Mouse (Mus musculus): ENCODE measurements around the gene Rsrp1.

Rsrp1 gene

GRCm38 (mm10) chr4:134956328-134956727 is 32.9 kb downstream of the Rsrp1 start:
- CTCF ChIA-PET, result interaction anchor here (0.7 kb wide), 1 partner anchor 511 kb away, joined by 4 read pairs; no protein-coding TSS in a partner anchor

DNA sequence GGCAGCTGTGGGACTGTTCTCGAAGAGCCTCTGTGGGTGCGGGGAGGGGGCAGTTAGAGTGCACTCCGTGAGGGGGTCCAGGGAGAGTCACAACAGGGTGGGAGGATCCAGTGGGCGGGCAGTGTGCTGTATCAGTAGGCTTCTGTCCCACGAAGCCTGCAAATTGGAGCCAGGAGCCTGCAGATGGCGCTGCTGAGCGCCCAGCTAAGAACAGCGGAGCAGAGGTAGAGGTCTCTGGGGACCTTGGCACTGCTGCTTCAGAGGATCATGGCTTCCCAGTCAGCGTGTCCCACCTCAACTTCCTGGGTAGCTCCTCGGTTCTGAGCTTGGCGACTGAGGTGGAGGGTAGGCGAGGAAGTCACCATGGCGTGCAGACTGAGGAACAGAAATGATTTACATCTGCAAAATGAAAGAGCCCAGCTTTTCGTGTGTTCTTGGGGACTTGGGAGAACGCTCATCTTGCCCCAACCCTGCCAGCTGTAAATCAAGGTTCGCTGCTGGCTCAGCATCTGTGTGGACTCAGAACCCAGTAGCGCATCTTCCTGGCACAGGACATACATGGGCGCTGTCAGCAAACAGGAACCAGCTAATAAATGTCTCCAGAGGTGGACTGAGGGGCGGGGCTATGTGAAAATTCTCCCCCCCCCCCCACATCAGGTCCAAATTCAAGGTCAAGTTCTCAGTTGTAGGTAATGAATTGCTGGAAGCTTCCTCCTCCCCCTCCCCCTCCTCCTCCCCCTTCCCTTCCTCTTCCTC is 39.8 kb downstream of the Rsrp1 start:
- CTCF ChIA-PET, result interaction anchor here (0.6 kb wide), 2 partner anchors 87 to 119 kb away, joined by 3 to 5 read pairs; no protein-coding TSS in a partner anchor

- CTCF ChIA-PET, result no interaction called here
Observed at GRCm38 (mm10) chr4:134967887-134968604, 44.7 kb downstream of the Rsrp1 start.

DNA sequence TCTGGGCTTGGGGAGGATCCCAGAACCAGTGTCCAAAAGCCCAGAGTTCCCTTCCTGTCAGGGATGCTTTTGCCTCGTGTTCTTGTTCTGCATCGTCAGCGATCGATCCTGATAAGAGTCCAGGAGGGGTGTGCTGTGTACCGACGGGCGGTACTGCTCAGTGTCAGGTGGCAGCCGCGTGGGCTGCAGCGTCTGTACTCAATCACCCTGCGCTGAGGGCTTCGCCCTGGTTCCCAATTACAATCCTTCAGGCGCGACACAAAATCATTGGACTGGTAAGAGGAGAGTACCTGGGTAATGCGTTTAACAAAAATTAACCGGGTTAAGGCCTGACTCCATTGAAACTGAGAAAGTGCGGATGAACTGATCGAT is 45.2 kb downstream of the Rsrp1 start:
- CTCF ChIA-PET, result no interaction called here

DNA sequence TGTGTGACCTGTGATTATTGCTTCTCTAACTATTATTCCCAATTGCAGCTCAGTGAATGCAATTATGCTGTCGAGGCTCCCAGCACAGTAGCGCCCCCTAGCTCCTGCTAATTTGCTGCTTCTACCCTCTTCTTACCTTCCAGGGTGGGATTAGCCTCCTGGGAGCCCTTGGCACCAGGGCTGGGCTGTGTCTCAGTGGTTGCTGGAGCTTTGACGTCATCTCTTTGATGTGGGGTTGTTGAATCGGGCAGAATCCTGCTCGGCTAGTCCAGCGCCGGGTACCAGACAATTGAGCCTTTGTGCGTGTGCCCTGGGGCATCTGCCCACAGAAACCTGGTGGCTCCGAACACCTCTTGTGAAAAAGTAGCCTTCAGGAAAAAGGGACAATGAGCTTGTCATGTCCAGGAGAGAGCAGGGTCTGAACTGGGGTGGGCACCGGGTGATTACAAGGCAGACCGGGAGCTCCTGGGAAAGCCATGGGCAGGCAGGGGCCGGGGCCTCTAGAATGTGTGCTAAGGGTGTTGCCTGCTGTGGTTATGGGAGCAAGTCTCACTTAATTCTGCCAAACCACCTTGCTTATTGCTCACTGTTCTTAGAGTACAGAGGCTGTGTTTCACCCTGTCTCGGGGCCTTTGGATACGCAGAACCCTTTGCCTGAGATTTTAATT is 52.0 kb downstream of the Rsrp1 start:
- CTCF ChIA-PET, result interaction anchor here (0.5 kb wide), 1 partner anchor 770 kb away, joined by 5 read pairs; no protein-coding TSS in a partner anchor

GRCm38 (mm10) chr4:134975929-134976308 is 52.5 kb downstream of the Rsrp1 start:
- CTCF ChIA-PET, result interaction anchor here (0.5 kb wide), 1 partner anchor 770 kb away, joined by 5 read pairs; no protein-coding TSS in a partner anchor

All from spleen, embryonic (tissue).